Mouse (Mus musculus): ENCODE results near the gene Cep89. TPM values are rescaled to one million over a fixed set of nuclear protein-coding genes. Genes with fewer than 3 reads are reported as not detected.

The Cep89 gene
- polyA plus RNA-seq, 1 experiment from 2014 or later: 42.9 TPM

DNA sequence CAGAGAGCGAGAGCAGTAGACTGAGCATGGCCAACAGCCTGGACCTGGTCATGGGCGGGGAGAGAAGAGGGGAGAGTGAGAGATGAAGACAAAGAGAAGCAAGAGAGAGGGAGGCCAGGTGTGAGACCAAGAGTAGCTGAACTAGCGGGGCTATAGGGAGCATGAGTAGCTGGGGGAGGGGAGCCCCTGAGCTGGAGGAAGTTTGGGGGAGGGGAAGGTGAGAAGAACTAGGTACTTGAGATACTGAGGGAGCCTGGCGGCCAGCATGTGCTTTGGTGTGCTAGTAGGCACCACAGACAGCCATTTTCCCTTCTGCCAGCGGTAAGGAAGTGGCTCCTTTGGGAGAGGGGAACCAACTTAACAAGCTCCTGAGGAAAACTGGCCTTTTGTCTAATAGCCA is 18.4 kb downstream of the Cep89 start:
- Histone ChIP-seq H3K36me3 (ENCODE audit: control insufficient read depth, insufficient read depth, low read length) (peaks cover 10% of the 10 kb centered on the region), H3K27me3 (ENCODE audit: control insufficient read depth, insufficient read depth, low read length) (no peaks in the 10 kb centered on the region), H3K4me3 (ENCODE audit: low read depth, low read length) (no peak overlapping the region), H3K9ac (ENCODE audit: low read length) (no peak overlapping the region), H3K4me1 (ENCODE audit: control insufficient read depth, insufficient read depth, low read length) (no peaks in the 10 kb centered on the region), H3K27ac (ENCODE audit: low read depth, low read length) (no peak overlapping the region), H3K4me2 (no peak overlapping the region), H3K9me3 (ENCODE audit: control insufficient read depth, low read length) (no peaks in the 10 kb centered on the region)
- DNase-seq (ENCODE audit: low spot score, missing footprints): peak; percentile 51
- WGBS: 76% methylated on average over 5 of the region's 5 CpGs
- ATAC-seq (ENCODE audit: low FRiP score): no peak

DNA sequence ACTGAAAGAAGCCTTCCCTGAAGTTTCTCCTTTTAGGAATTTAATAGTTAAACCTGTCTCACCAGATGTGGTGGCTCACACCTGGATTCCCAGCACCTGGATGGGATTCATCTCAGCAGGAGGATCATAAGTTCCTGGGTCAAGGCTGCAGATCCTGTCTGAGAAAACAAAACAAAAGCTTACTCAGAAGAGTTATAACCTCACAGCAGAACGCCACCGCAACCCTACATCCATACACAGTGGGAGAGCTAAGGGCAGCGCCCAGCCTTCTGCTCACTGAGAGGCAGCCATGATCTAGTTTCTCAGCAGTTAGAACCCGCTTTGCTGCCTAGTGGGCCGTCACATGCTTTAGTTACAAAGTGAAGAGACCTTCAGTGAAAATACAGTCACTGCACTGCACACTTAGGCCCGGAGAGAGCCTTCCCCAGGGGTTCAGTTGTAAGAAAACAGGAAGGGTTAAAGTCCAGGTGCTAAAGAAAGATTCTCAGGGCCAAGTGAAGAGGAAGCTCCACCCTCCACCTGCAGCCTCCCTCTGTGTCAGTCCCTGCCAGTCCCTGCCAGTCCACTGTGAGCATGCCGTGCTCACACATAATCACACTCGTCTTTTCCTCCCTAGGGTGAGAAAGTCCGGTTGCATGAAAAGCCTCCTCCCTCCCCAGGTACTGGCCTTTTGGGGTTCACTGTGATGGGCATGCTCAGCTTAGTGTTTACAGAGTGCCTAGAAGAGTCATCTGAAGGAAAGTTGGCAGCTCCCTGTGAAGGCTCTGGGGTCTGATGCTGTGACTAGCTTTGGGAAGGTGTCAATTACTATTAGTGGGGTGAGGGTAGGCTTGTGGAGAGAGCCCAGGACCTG is 19.2 kb downstream of the Cep89 start:
- DNase-seq (ENCODE audit: low spot score, missing footprints) (no peak), ATAC-seq (ENCODE audit: low FRiP score) (no peak)
- Histone ChIP-seq H3K27ac (ENCODE audit: low read depth, low read length) (no peak overlapping the region), H3K4me3 (ENCODE audit: low read depth, low read length) (no peak overlapping the region), H3K4me2 (no peak overlapping the region), H3K9ac (ENCODE audit: low read length) (no peak overlapping the region), H3K36me3 (ENCODE audit: control insufficient read depth, insufficient read depth, low read length) (peaks cover 5% of the 10 kb centered on the region), H3K27me3 (ENCODE audit: control insufficient read depth, insufficient read depth, low read length) (no peaks in the 10 kb centered on the region), H3K4me1 (ENCODE audit: control insufficient read depth, insufficient read depth, low read length) (no peaks in the 10 kb centered on the region), H3K9me3 (ENCODE audit: control insufficient read depth, low read length) (no peaks in the 10 kb centered on the region)
- 85% methylated on average over 9 of the region's 9 CpGs for WGBS

DNA sequence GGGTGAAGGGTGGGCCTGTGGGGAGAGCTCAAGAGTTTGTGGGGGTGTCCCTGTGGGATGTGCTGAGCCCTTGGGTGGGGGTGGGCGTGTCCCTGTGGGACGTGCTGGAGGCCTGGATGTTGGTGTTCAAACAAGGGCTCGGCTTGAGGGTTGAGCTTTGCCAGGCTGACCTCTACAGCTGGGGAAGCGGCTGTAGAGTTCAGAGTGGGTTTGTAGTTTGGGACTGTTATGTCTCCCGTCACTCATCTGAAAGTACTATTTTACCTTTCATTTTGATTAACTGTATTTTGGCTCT is 19.8 kb downstream of the Cep89 start:
- Histone ChIP-seq H3K27me3 (ENCODE audit: control insufficient read depth, insufficient read depth, low read length) (no peaks in the 10 kb centered on the region), H3K27ac (ENCODE audit: low read depth, low read length) (no peak overlapping the region), H3K4me1 (ENCODE audit: control insufficient read depth, insufficient read depth, low read length) (no peaks in the 10 kb centered on the region), H3K9me3 (ENCODE audit: control insufficient read depth, low read length) (no peaks in the 10 kb centered on the region), H3K4me2 (no peak overlapping the region), H3K36me3 (ENCODE audit: control insufficient read depth, insufficient read depth, low read length) (peaks cover 8% of the 10 kb centered on the region), H3K4me3 (ENCODE audit: low read depth, low read length) (no peak overlapping the region), H3K9ac (ENCODE audit: low read length) (no peak overlapping the region)
- DNase-seq (ENCODE audit: low spot score, missing footprints): peak; percentile 59
- no peak for ATAC-seq (ENCODE audit: low FRiP score)
- whole genome bisulfite sequencing: 84% methylated on average over 5 of the region's 5 CpGs

DNA sequence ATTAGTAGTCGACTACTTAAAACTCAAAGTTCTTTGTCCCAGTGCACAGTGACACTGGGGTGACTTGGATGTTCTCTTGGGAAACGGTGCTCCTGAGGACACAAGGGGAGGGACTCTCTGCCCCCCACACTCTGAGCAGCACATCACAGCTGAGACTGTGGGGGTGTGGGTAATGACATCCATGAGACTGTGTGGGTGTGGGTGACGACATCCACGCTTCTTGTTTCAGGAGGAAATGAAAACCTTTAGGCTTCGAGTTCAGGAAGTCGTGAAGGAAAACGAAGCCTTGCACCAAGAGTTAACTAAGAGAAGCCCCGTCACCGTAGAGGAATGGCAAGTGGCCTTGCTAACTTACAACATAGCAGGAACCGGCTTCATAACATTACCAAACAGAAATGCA is 26.2 kb downstream of the Cep89 start:
- no peaks in the 10 kb centered on the region for H3K27me3 ChIP-seq (ENCODE audit: control insufficient read depth, insufficient read depth, low read length)
- no peak overlapping the region for H3K27ac ChIP-seq (ENCODE audit: low read depth, low read length)
- H3K9me3 ChIP-seq (ENCODE audit: control insufficient read depth, low read length): no peaks in the 10 kb centered on the region
- H3K36me3 ChIP-seq (ENCODE audit: control insufficient read depth, insufficient read depth, low read length): peaks cover 20% of the 10 kb centered on the region
- 95% methylated on average over 10 of the region's 10 CpGs for WGBS
- DNase-seq (ENCODE audit: low spot score, missing footprints) (peak; percentile 69), ATAC-seq (ENCODE audit: low FRiP score) (no peak)
- no peak overlapping the region for H3K4me3 ChIP-seq (ENCODE audit: low read depth, low read length)
- H3K4me1 ChIP-seq (ENCODE audit: control insufficient read depth, insufficient read depth, low read length): no peaks in the 10 kb centered on the region
- no peak overlapping the region for H3K4me2 ChIP-seq
- no peak overlapping the region for H3K9ac ChIP-seq (ENCODE audit: low read length)

DNA sequence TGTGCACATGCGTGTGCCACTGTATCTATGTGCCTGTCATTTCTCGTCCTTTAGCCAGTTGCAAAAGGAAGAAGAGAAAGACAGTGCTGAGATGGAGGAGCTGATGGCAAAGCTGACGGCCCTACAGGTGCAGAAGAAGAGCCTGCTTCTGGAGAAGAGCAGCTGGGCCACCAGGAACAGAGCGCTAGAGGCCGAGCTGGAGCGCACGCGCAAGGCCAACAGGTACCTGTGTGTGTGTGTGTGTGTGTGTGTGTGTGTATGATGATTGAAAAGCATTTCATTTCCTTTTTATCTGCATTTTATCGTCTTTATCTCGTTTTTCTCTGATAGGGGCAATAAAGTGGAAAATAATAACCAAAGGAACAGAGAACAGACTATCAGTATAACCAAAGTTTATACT is 31.3 kb downstream of the Cep89 start:
- Histone ChIP-seq H3K36me3 (ENCODE audit: control insufficient read depth, insufficient read depth, low read length) (peaks cover 25% of the 10 kb centered on the region), H3K9ac (ENCODE audit: low read length) (no peak overlapping the region), H3K4me2 (no peak overlapping the region), H3K27ac (ENCODE audit: low read depth, low read length) (no peak overlapping the region), H3K9me3 (ENCODE audit: control insufficient read depth, low read length) (no peaks in the 10 kb centered on the region), H3K4me1 (ENCODE audit: control insufficient read depth, insufficient read depth, low read length) (no peaks in the 10 kb centered on the region), H3K4me3 (ENCODE audit: low read depth, low read length) (no peak overlapping the region), H3K27me3 (ENCODE audit: control insufficient read depth, insufficient read depth, low read length) (no peaks in the 10 kb centered on the region)
- WGBS: 89% methylated on average over 10 of the region's 10 CpGs
- DNase-seq (ENCODE audit: low spot score, missing footprints) (peak; percentile 17), ATAC-seq (ENCODE audit: low FRiP score) (no peak)

DNA sequence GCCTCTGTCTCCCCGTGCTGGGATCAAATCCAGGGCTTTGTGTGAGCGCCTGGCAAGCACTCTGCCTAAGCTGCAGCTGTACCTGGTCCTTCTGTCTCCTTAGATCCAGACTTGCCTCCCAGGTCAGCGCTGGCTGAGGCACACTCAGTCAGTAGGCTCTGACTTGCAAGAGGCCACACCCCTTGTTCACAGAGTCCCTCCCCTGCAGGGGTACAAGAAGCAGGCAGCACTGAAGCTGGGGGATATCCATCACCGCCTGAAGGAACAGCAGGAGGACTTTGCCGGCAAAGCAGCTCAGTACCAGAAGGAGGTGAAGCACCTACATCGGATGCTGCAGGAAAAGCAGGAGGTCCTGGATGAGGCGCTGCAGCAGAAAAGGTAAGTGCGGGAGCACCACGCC is 38.4 kb downstream of the Cep89 start:
- WGBS: 81% methylated on average over 9 of the region's 9 CpGs
- H3K9ac ChIP-seq (ENCODE audit: low read length): no peak overlapping the region
- no peak for ATAC-seq (ENCODE audit: low FRiP score)
- H3K9me3 ChIP-seq (ENCODE audit: control insufficient read depth, low read length): no peaks in the 10 kb centered on the region
- H3K36me3 ChIP-seq (ENCODE audit: control insufficient read depth, insufficient read depth, low read length): peaks cover 28% of the 10 kb centered on the region
- no peaks in the 10 kb centered on the region for H3K27me3 ChIP-seq (ENCODE audit: control insufficient read depth, insufficient read depth, low read length)
- no peak overlapping the region for H3K4me2 ChIP-seq
- H3K27ac ChIP-seq (ENCODE audit: low read depth, low read length): no peak overlapping the region
- no peak overlapping the region for H3K4me3 ChIP-seq (ENCODE audit: low read depth, low read length)
- H3K4me1 ChIP-seq (ENCODE audit: control insufficient read depth, insufficient read depth, low read length): no peaks in the 10 kb centered on the region
- DNase-seq (ENCODE audit: low spot score, missing footprints): peak; percentile 2

DNA sequence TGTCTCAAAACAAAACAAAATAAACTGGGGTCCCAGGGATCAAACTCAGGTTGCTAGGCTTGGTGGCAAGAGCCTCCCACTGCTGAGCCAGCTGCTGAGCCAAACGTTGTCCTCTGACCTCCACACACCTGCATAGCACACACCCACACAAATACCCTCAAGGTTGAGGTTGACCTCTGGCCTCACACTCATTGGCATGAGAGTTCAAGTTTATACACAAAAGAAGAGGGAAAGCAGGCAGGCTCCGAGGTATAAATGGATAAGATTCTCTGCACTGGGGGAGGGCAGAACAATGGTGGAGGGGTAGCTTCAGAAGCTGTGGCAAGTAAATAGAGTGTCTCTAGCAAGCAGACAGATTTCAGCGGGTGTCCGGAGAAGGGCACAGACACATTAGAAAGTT is 50.7 kb downstream of the Cep89 start:
- ATAC-seq (ENCODE audit: low FRiP score) (no peak), DNase-seq (ENCODE audit: low spot score, missing footprints) (no peak)
- H3K27me3 ChIP-seq (ENCODE audit: control insufficient read depth, insufficient read depth, low read length): no peaks in the 10 kb centered on the region
- H3K9me3 ChIP-seq (ENCODE audit: control insufficient read depth, low read length): no peaks in the 10 kb centered on the region; the same call in 1 of the 2 replicates
- 0 out of 2 replicates have a peak overlapping the region, but pooled peaks have one; percentile 4 for H3K9ac ChIP-seq (ENCODE audit: low read length)
- no peak overlapping the region for H3K4me2 ChIP-seq
- WGBS: 31% methylated on average over 4 of the region's 4 CpGs
- no peak overlapping the region for H3K4me3 ChIP-seq (ENCODE audit: low read depth, low read length)
- H3K4me1 ChIP-seq (ENCODE audit: control insufficient read depth, insufficient read depth, low read length): no peaks in the 10 kb centered on the region
- no peak overlapping the region for H3K27ac ChIP-seq (ENCODE audit: low read depth, low read length)
- H3K36me3 ChIP-seq (ENCODE audit: control insufficient read depth, insufficient read depth, low read length): no peaks in the 10 kb centered on the region

DNA sequence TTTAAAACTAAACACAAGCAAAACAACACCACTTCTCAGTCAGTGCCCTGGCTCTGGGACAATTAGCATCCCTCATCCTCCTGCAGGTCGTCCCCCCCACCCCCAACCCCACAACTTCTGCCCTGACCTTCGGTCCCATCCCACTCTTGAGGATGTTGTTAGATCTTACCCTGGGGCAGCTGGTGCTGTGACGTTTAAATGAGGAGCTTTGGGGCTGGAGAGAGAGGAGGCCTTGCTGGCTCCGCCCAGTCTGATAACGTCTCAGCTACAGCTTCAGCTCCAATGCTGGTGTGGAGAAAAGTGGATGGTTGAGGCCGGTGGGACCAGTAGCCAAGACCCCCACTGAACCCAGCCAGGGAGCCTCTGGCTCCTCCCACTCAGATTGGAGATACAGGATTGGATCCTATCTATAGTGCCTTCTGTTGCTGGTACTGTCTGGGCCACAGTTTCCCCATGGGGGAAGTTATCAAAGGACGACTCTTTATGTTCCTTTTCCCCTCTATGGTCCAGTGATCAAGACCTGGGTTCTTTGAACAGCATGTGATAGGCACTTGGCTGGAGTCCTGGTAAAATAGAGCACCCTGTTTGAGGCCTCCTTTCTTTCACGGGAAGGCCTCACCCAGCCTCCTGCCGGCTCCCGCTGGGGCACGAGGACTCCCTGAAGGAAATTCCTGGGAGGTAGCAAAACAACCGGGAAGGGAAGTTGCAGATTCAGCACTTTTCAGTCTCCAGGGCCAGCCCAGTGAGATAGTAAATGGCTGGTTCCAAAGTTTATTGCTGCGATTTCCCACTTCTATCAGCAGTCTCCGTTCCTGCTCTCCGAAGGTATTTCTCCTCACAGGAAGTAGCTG is 51.4 kb downstream of the Cep89 start, which contains the start of gene Slc7a9:
TSS of gene Slc7a9 (plus strand) at position 801 of the 851 bp plus-strand sequence.
- Histone ChIP-seq H3K4me1 (ENCODE audit: control insufficient read depth, insufficient read depth, low read length) (no peaks in the 10 kb centered on the region), H3K4me2 (no peak within 1 kb of the TSS), H3K9ac (ENCODE audit: low read length) (0 out of 2 replicates have a peak within 1 kb of the TSS, but pooled peaks have one; percentile 4), H3K27ac (ENCODE audit: low read depth, low read length) (no peak within 1 kb of the TSS), H3K4me3 (ENCODE audit: low read depth, low read length) (no peak within 1 kb of the TSS), H3K36me3 (ENCODE audit: control insufficient read depth, insufficient read depth, low read length) (no peaks in the 10 kb centered on the region), H3K9me3 (ENCODE audit: control insufficient read depth, low read length) (no peaks in the 10 kb centered on the region; the same call in 1 of the 2 replicates), H3K27me3 (ENCODE audit: control insufficient read depth, insufficient read depth, low read length) (no peaks in the 10 kb centered on the region)
- WGBS: 28% methylated on average over 15 of the region's 15 CpGs
- DNase-seq (ENCODE audit: low spot score, missing footprints) (peak; percentile 81), ATAC-seq (ENCODE audit: low FRiP score) (no peak)

DNA sequence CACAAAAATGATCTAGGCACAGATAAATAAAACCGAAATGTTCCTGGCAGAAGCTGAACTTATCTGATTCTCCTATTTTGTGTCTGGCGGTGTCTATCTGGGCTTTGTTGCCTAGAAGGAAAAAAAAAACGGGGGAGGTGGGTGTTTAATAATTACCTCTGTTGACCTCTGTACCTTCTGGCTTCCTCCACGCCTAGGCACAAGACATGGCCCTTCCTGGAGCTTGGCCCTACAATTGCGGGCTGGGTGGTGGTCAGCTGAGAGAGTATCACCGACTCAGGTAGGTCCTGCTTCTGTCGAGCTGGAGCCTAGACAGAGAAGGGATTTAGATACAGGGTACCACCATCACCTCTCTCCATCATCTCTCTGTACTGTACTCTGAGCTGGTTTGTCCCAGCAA is 52.0 kb downstream of the Cep89 start:
- WGBS: 81% methylated on average over 7 of the region's 7 CpGs
- Histone ChIP-seq H3K4me2 (no peak overlapping the region), H3K27me3 (ENCODE audit: control insufficient read depth, insufficient read depth, low read length) (no peaks in the 10 kb centered on the region), H3K9me3 (ENCODE audit: control insufficient read depth, low read length) (no peaks in the 10 kb centered on the region), H3K9ac (ENCODE audit: low read length) (no peak overlapping the region), H3K36me3 (ENCODE audit: control insufficient read depth, insufficient read depth, low read length) (no peaks in the 10 kb centered on the region), H3K4me1 (ENCODE audit: control insufficient read depth, insufficient read depth, low read length) (no peaks in the 10 kb centered on the region), H3K4me3 (ENCODE audit: low read depth, low read length) (no peak overlapping the region), H3K27ac (ENCODE audit: low read depth, low read length) (no peak overlapping the region)
- DNase-seq (ENCODE audit: low spot score, missing footprints) (no peak), ATAC-seq (ENCODE audit: low FRiP score) (no peak)
